Mouse (Mus musculus) midbrain, embryonic 16.5 days (tissue): ENCODE measurements around the gene Pkd1l1. TPM values are rescaled to one million over a fixed set of nuclear protein-coding genes. Genes with fewer than 3 reads are reported as not detected.

Experiments used
- ATAC-seq: fragments of 200-750 bp; cut with Nextera tagmentation; 2 replicates; pipeline ENCODE4 v1.8.0; 2017; ENCODE audit warnings: moderate TSS enrichment
- H3K27ac ChIP-seq: fragments of 300-500 bp; sonication (generic); 2 replicates; pipeline ENCODE4 v1.5.1; 2014; ENCODE audit warnings: mild to moderate bottlenecking, low read length, mixed read lengths
- H3K27me3 ChIP-seq: fragments of 300-500 bp; sonication (generic); 2 replicates; pipeline ENCODE4 v1.6.1; 2014; ENCODE audit warnings: low read depth, low read length, mixed read lengths; ENCODE audit not compliant: control insufficient read depth, insufficient read depth
- H3K36me3 ChIP-seq: fragments of 300-500 bp; sonication (generic); 2 replicates; pipeline ENCODE4 v1.6.1; 2014; ENCODE audit warnings: mild to moderate bottlenecking, low read length, moderate library complexity, mixed read lengths; ENCODE audit not compliant: control insufficient read depth, insufficient read depth
- H3K4me1 ChIP-seq: fragments of 300-500 bp; sonication (generic); 2 replicates; pipeline ENCODE4 v1.6.1; 2014; ENCODE audit warnings: mild to moderate bottlenecking, low read length, mixed read lengths; ENCODE audit not compliant: control insufficient read depth, insufficient read depth
- H3K4me2 ChIP-seq: fragments of 300-500 bp; sonication (generic); 2 replicates; pipeline ENCODE4 v1.6.1; 2014; ENCODE audit warnings: mild to moderate bottlenecking, low read length, mixed read lengths
- H3K4me3 ChIP-seq: fragments of 300-500 bp; sonication (generic); 2 replicates; pipeline ENCODE4 v1.5.1; 2014; ENCODE audit warnings: low read depth, mild to moderate bottlenecking, low read length, moderate library complexity, mixed read lengths
- H3K9ac ChIP-seq: fragments of 300-500 bp; sonication (generic); 2 replicates; pipeline ENCODE4 v1.6.1; 2014; ENCODE audit warnings: low read depth, low read length, mixed read lengths
- H3K9me3 ChIP-seq: fragments of 300-500 bp; sonication (generic); replicated peaks from 2 replicates; pipeline ENCODE4 v1.6.1; 2014; ENCODE audit warnings: mild to moderate bottlenecking, low read length, mixed read lengths; ENCODE audit not compliant: control insufficient read depth, poor library complexity, severe bottlenecking
- WGBS: fragments of 180-500 bp; shearing (Covaris S2); extraction: QIAGEN DNeasy Blood & Tissue Kit; methylation state at CpG from one replicate; pipeline ENCODE4 v1.1.7; 2014; 5-methylcytosine and 5-hydroxymethylcytosine counted together
- polyA plus RNA-seq: library from polyadenylated mRNA; unstranded; fragments of >200 nt; fragmentation: Nextera tagmentation; extraction: Ambion mirVana; gene quantifications from 2 replicates; pipeline ENCODE4 v1.2.1, GENCODE M21; 2015

Gene Pkd1l1
- polyA plus RNA-seq, 1 experiment from 2014 or later: 0.20 TPM

- ATAC-seq: no peak
- Histone ChIP-seq H3K4me1 (no peaks in the 10 kb centered on the region), H3K27me3 (no peaks in the 10 kb centered on the region), H3K9me3 (no peaks in the 10 kb centered on the region), H3K4me2 (no peak overlapping the region), H3K9ac (no peak overlapping the region), H3K4me3 (no peak overlapping the region), H3K36me3 (no peaks in the 10 kb centered on the region), H3K27ac (no peak overlapping the region)
Measured at GRCm38 (mm10) chr11:8848049-8848448, 125.0 kb downstream of the Pkd1l1 start.

DNA sequence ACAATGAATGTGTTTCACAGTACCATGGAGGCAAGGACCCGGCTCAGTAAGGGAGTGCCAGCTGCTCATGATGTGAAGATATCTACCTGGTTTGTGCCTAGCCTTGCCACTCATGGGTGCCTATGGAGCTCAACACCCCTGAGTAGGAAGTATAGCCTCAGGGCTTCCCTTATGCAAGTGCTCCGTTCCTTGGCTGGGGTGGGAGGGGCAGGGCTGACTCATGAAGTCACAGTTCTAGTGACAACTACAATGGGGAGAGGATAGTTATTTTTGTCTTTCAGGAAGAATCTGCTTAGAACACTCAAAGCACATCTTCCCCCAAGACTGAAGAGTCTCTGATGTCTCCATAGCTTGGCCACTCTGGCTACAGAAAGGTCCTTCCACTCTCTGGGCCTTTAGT is 125.4 kb downstream of the Pkd1l1 start:
- H3K9me3 ChIP-seq: no peaks in the 10 kb centered on the region
- no peak overlapping the region for H3K4me2 ChIP-seq
- no peak overlapping the region for H3K9ac ChIP-seq
- H3K36me3 ChIP-seq: no peaks in the 10 kb centered on the region
- no peaks in the 10 kb centered on the region for H3K4me1 ChIP-seq
- H3K4me3 ChIP-seq: no peak overlapping the region
- 78% methylated on average over 2 of the region's 2 CpGs for WGBS
- no peak for ATAC-seq
- no peak overlapping the region for H3K27ac ChIP-seq
- no peaks in the 10 kb centered on the region for H3K27me3 ChIP-seq

GRCm38 (mm10) chr11:8836176-8836575 is 136.9 kb downstream of the Pkd1l1 start:
- H3K27ac ChIP-seq: no peak overlapping the region
- H3K9me3 ChIP-seq: no peaks in the 10 kb centered on the region
- WGBS: 97% methylated on average over 6 of the region's 6 CpGs
- no peak overlapping the region for H3K4me2 ChIP-seq
- no peak overlapping the region for H3K9ac ChIP-seq
- no peak overlapping the region for H3K4me3 ChIP-seq
- no peaks in the 10 kb centered on the region for H3K27me3 ChIP-seq
- no peaks in the 10 kb centered on the region for H3K4me1 ChIP-seq
- no peak for ATAC-seq
- H3K36me3 ChIP-seq: no peaks in the 10 kb centered on the region

DNA sequence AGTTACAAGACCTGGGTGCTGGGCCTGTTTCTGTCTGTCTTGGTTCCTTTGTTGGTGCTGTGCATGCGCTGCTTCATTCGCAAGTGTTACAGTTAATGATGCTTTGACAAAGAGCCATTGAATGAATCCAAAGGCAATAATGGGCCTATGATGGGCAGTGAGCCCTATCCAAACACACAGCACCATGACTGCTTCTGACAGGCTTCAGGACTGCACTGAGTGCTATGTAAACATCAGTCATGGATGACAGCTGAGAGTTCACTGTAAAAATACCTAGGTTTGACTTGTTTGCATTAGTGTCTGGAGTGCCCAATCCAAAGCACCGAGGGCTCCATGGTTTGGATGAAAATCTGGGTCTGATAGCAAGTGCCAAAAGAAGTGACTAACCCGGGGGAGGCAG is 138.9 kb downstream of the Pkd1l1 start:
- no peak overlapping the region for H3K4me2 ChIP-seq
- no peak overlapping the region for H3K27ac ChIP-seq
- H3K4me3 ChIP-seq: no peak overlapping the region
- H3K36me3 ChIP-seq: no peaks in the 10 kb centered on the region
- 86% methylated on average over 4 of the region's 4 CpGs for WGBS
- H3K4me1 ChIP-seq: no peaks in the 10 kb centered on the region
- H3K27me3 ChIP-seq: no peaks in the 10 kb centered on the region
- no peak overlapping the region for H3K9ac ChIP-seq
- ATAC-seq: no peak
- no peaks in the 10 kb centered on the region for H3K9me3 ChIP-seq

DNA sequence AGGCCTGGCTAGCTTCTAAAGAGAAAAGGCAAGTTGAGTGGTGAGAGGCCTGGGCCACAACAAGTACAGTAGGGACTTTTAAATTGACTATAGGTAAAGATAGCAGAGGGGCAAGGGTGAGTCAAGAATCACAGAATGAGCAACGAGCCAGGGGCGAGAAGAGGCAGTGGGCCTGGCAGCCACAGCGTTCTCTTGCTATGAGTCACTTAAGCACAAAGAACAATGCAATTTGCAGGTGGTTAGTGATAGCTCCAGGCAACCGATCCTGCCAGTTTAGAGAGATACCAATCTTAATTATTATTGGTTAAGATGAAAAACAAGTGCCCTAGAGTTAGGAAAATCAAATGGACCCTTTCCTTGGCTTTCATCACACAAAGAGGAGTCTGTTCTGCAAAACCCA is 142.5 kb downstream of the Pkd1l1 start:
- Histone ChIP-seq H3K9ac (no peak overlapping the region), H3K36me3 (no peaks in the 10 kb centered on the region), H3K27me3 (no peaks in the 10 kb centered on the region), H3K4me3 (no peak overlapping the region), H3K4me2 (no peak overlapping the region), H3K27ac (no peak overlapping the region), H3K4me1 (no peaks in the 10 kb centered on the region), H3K9me3 (no peaks in the 10 kb centered on the region)
- no peak for ATAC-seq
- 81% methylated on average over 4 of the region's 4 CpGs for WGBS

DNA sequence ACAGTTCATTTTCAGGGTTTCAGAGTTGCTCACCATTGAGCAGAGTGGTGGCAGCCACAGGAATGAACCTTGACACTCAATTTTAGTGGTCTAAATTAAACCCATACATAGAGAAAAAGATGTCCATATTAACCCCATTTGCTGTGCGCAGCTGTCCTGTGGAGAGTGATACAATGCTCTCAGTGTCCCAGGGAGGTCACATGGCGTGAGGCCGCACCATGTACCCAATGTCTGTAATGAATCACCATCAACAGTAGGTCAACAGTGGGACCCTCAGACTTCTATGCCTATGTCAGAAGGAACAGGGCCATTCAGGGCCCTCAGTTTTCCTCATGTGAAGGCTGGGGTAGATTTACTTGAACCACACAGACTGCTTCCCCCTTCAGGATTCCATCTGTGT is 143.5 kb downstream of the Pkd1l1 start:
- Histone ChIP-seq H3K27ac (no peak overlapping the region), H3K36me3 (no peaks in the 10 kb centered on the region), H3K4me2 (no peak overlapping the region), H3K27me3 (no peaks in the 10 kb centered on the region), H3K4me1 (no peaks in the 10 kb centered on the region), H3K9me3 (no peaks in the 10 kb centered on the region), H3K9ac (no peak overlapping the region), H3K4me3 (no peak overlapping the region)
- WGBS: 94% methylated on average over 3 of the region's 3 CpGs
- no peak for ATAC-seq

DNA sequence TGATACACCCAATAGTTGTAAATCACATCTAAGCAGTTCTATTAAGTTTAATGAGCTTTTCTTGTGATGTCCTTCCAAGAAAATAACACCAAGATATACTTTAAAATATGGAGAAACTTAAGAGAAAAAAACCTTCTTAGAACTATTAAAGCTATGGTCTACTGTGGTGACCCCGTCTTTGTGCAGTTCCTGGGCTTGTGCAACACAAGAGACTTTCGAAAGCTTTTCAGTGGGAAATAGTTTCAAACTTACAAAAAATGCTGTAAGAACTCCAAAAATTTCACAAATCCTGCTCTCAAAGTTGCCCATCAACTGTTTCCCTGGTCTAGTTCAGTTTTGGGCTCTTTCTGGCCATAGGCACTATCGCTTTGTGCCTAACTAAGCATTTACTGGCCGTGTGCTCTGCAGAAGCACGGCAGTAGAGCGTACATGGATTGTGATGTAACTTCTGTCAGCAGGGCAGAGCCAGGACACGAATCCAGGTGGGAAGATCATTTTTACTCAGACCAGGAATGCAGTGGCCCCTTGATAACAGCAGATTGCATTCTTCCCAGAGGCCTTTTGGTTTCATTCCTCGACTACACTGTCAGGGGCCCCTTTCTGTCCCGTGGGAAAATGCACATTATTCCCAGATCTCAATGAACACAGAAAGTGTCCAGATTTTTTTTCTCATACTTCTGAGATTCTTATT is 144.1 kb downstream of the Pkd1l1 start:
- Histone ChIP-seq H3K4me1 (no peaks in the 10 kb centered on the region), H3K9me3 (no peaks in the 10 kb centered on the region), H3K4me2 (no peak overlapping the region), H3K27ac (no peak overlapping the region), H3K27me3 (no peaks in the 10 kb centered on the region), H3K4me3 (no peak overlapping the region), H3K9ac (no peak overlapping the region), H3K36me3 (no peaks in the 10 kb centered on the region)
- 91% methylated on average over 9 of the region's 9 CpGs for WGBS
- no peak for ATAC-seq

DNA sequence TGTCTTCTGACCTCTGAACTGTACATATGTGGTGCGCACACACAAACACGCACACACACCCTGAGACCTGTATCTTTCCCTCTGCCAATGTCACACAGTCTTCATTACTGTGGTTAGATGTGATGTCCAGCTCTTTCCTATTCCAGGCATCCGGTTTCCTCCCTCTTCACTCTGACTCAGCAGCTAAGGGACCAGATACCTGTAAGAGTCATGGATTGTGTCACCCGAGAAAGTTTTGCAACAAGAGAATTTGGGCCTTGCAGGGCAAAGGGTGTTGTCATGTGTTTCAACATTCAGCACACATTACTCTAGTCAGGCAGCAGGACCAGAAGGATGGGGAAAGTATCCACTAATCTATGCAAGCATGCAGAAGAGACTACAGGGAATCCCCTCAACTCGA is 146.5 kb downstream of the Pkd1l1 start:
- Histone ChIP-seq H3K9me3 (no peaks in the 10 kb centered on the region), H3K9ac (no peak overlapping the region), H3K4me2 (no peak overlapping the region), H3K27ac (no peak overlapping the region), H3K27me3 (no peaks in the 10 kb centered on the region), H3K4me3 (no peak overlapping the region), H3K36me3 (no peaks in the 10 kb centered on the region), H3K4me1 (no peaks in the 10 kb centered on the region)
- no peak for ATAC-seq
- 89% methylated on average over 5 of the region's 5 CpGs for WGBS

GRCm38 (mm10) chr11:8826046-8826445 is 147.0 kb downstream of the Pkd1l1 start:
- no peaks in the 10 kb centered on the region for H3K36me3 ChIP-seq
- H3K4me1 ChIP-seq: no peaks in the 10 kb centered on the region
- no peak overlapping the region for H3K4me3 ChIP-seq
- no peaks in the 10 kb centered on the region for H3K27me3 ChIP-seq
- H3K9me3 ChIP-seq: no peaks in the 10 kb centered on the region
- ATAC-seq: no peak
- H3K9ac ChIP-seq: no peak overlapping the region
- WGBS: 83% methylated on average over 3 of the region's 3 CpGs
- H3K27ac ChIP-seq: no peak overlapping the region
- no peak overlapping the region for H3K4me2 ChIP-seq
